Mouse (Mus musculus) brain, adult 2 months (tissue): ENCODE results near the gene Olfr1221.
"Not testable (repeated sequence)": the region's sequence is repeated elsewhere in the genome, so short reads cannot be mapped to it uniquely, and the experiment has no call there.

ENCODE experiments used
- DNase-seq: peaks from one replicate; pipeline ENCODE4 v3.0.0; 2011; ENCODE audit warnings: low read depth, low spot score

The Olfr1221 gene

DNA sequence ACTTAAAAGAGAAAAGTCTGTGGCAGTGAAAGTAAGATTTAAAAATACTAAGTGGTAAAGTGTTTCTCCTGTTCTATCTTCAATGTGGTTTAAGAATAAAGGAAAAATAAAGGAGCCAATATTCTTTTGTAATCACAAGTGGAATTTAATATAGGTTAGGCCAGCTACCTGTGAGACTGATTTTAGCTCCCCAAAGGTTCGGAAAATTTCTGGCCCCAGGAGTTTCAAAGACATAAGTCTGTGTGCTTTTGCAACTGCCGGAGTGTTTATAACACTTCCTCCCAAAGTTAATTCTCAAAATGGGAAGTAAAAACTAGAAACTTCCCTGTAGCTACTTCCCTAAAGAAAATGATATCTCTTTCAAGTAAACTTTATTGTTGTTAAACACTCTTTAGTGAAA is at the start of gene Olfr1221:
TSS of gene Olfr1221 (minus strand) at position 101 of the 400 bp plus-strand sequence.
- no peak for DNase-seq

GRCm38 (mm10) chr2:89164711-89165110 is 47.6 kb upstream of the Olfr1221 start:
- not testable (repeated sequence) for DNase-seq

DNA sequence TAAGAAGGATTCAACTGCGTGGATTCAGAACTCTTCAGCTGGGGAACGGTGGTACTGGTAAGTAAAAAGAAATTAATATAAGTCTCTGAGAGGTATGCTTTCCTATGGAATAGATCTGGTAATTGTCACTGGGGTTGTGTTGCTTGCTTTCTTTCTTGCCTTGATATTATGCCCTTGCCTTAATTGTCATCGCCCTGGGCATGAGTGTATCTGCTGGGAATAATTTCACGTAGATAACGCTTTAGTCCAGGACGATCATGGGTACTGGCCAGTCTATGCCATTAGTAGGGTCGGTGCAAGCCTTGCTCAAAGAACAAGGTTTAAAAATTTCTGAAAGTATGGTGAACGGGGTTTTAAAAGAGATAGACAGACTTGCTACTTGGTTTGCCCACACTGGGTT is 46.9 kb upstream of the Olfr1221 start, which contains the start of gene Olfr1224-ps1:
TSS of gene Olfr1224-ps1 (minus strand) at position 101 of the 400 bp plus-strand sequence.
- not testable (repeated sequence) for DNase-seq

DNA sequence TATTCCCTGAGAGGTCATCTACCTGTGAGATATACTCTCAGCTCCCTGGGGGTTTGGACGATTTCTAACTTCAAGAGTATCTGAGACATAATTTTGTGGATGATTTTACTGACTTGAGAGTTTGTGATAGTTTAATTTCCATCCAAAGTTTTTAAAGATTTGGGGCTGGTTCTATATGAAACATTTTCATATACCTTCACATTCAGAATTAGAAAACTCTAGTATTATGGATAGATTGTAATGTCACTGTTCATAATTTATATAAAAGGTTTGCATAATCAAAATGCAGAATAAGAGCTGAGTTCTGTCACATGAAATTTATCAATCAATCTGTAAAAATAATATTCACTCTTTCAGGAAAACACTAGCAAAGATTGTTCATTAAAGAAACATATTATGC is 34.4 kb upstream of the Olfr1221 start, which contains the start of gene Olfr1223:
TSS of gene Olfr1223 (minus strand) at position 101 of the 400 bp plus-strand sequence.
- DNase-seq: no peak

- DNase-seq: no peak
Measured at GRCm38 (mm10) chr2:89132954-89133353, 15.9 kb upstream of the Olfr1221 start, which contains the start of gene Olfr1222. Gene Olfr1222 (minus strand): TSS chr2:89133054.

GRCm38 (mm10) chr2:89106735-89107134 is 10.3 kb downstream of the Olfr1221 start, which contains the start of gene Olfr1220:
Gene Olfr1220 (minus strand): TSS chr2:89106835.
- no peak for DNase-seq

- DNase-seq: no peak
Measured at GRCm38 (mm10) chr2:89105651-89106050, 11.4 kb downstream of the Olfr1221 start.

- no peak for DNase-seq
Measured at GRCm38 (mm10) chr2:89093848-89094247, 23.2 kb downstream of the Olfr1221 start.

GRCm38 (mm10) chr2:89083413-89083812 is 33.7 kb downstream of the Olfr1221 start, which contains the start of gene Olfr1219:
Gene Olfr1219 (minus strand): TSS chr2:89083513.
- DNase-seq: no peak

- no peak for DNase-seq
Measured at GRCm38 (mm10) chr2:89081487-89081886, 35.6 kb downstream of the Olfr1221 start.

DNA sequence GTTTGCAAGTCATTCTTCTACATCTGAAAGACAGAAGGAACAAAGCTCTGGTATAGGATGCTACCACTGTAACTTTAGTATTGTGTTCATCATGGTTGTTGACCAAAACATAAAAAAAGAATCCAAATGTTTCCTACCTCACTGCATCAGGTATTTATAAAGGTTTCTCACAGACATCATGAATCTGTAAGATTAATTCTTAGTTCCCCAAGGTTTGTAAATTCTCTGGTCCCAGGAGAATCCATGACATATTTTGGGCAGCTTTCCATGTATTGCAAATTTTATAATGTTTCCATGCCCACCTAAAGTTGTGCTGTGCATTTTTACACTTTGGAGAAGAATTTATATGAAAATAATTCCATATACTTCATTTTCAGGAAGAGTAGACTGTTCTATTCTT is 56.0 kb downstream of the Olfr1221 start, which contains the start of gene Olfr1218:
TSS of gene Olfr1218 (minus strand) at position 101 of the 400 bp plus-strand sequence.
- DNase-seq: no peak
